Mouse (Mus musculus) MEL (cell line): Measurements from ENCODE around the gene Pcnx3. TPM values are rescaled to one million over a fixed set of nuclear protein-coding genes. Genes with fewer than 3 reads are reported as not detected.

Source experiments
- DNase-seq: peaks from one replicate; pipeline ENCODE4 v3.0.0; 2011; ENCODE audit warnings: low read depth, low spot score
- H3K27ac ChIP-seq: 2 replicates; pipeline ENCODE4 v1.5.1; 2012; ENCODE audit warnings: low read depth, mild to moderate bottlenecking, control low read depth, low read length, moderate library complexity; ENCODE audit not compliant: control insufficient read depth
- H3K27me3 ChIP-seq, 2 experiments: fragments of 150-350 bp in 1 of 2; sonication (generic) in 1 of 2; 2 replicates each; pipeline ENCODE4 v1.6.1; 2012; ENCODE audit warnings: low read length in 2 of 2, mild to moderate bottlenecking in 2 of 2, improper control_type of control experiment in 1 of 2, moderate library complexity in 1 of 2; ENCODE audit not compliant: insufficient read depth in 2 of 2, control insufficient read depth in 1 of 2
- H3K36me3 ChIP-seq, 2 experiments: 2 replicates each; pipeline ENCODE4 v1.6.1; 2012 to 2014; ENCODE audit warnings: low read length in 2 of 2, improper control_type of control experiment in 1 of 2, inconsistent platforms in 1 of 2, mild to moderate bottlenecking in 1 of 2; ENCODE audit not compliant: insufficient read depth in 2 of 2, control insufficient read depth in 1 of 2
- H3K4me1 ChIP-seq, 2 experiments: fragments of 150-350 bp in 1 of 2; sonication (generic) in 1 of 2; 2 replicates each; pipeline ENCODE4 v1.6.1; 2012; ENCODE audit warnings: low read length in 2 of 2, improper control_type of control experiment in 1 of 2, mild to moderate bottlenecking in 1 of 2; ENCODE audit not compliant: insufficient read depth in 2 of 2, control insufficient read depth in 1 of 2
- H3K4me3 ChIP-seq, 2 experiments: fragments of 150-350 bp in 1 of 2; sonication (generic) in 1 of 2; 2 replicates each; pipeline ENCODE4 v1.5.1; 2012; ENCODE audit warnings: low read depth in 2 of 2, low read length in 2 of 2, mild to moderate bottlenecking in 2 of 2, moderate library complexity in 2 of 2, control low read depth in 1 of 2, improper control_type of control experiment in 1 of 2; ENCODE audit not compliant: control insufficient read depth in 1 of 2, insufficient read depth in 1 of 2
- H3K79me2 ChIP-seq: 2 replicates; pipeline ENCODE4 v1.6.1; 2012; ENCODE audit warnings: mild to moderate bottlenecking, low read length, moderate library complexity; ENCODE audit not compliant: control insufficient read depth, poor library complexity, insufficient read depth
- H3K9ac ChIP-seq: 2 replicates; pipeline ENCODE4 v1.6.1; 2012; ENCODE audit warnings: low read depth, mild to moderate bottlenecking, control low read depth, low read length, moderate library complexity; ENCODE audit not compliant: control insufficient read depth, poor library complexity, severe bottlenecking
- H3K9me3 ChIP-seq: fragments of 150-350 bp; sonication (generic); replicated peaks from 2 replicates; pipeline ENCODE4 v1.6.1; 2012; ENCODE audit warnings: mild to moderate bottlenecking, low read length, improper control_type of control experiment, moderate library complexity; ENCODE audit not compliant: insufficient read depth
- CHD1 ChIP-seq: IDR thresholded peaks from 2 replicates; pipeline ENCODE4 v1.6.1; 2012; ENCODE audit warnings: low read depth, mild to moderate bottlenecking, inconsistent platforms, low read length, improper control_type of control experiment
- CHD2 ChIP-seq: IDR thresholded peaks from 2 replicates; pipeline ENCODE4 v1.6.1; 2011; ENCODE audit warnings: low read length, improper control_type of control experiment
- E2F4 ChIP-seq: IDR thresholded peaks from 2 replicates; pipeline ENCODE4 v1.6.1; 2011; ENCODE audit warnings: low read depth, low read length, improper control_type of control experiment, borderline replicate concordance
- ETS1 ChIP-seq: IDR thresholded peaks from 2 replicates; pipeline ENCODE4 v1.6.1; 2012; ENCODE audit warnings: low read depth, mild to moderate bottlenecking, inconsistent platforms, low read length, improper control_type of control experiment, moderate library complexity
- GATA1 ChIP-seq: IDR thresholded peaks from 2 replicates; pipeline ENCODE4 v1.6.1; 2011; ENCODE audit warnings: low read depth, low read length, improper control_type of control experiment
- HCFC1 ChIP-seq: IDR thresholded peaks from 2 replicates; pipeline ENCODE4 v1.6.1; 2012; ENCODE audit warnings: low read depth, mild to moderate bottlenecking, inconsistent platforms, low read length, improper control_type of control experiment, moderate library complexity
- JUND ChIP-seq: IDR thresholded peaks from 2 replicates; pipeline ENCODE4 v1.6.1; 2011; ENCODE audit warnings: low read depth, mild to moderate bottlenecking, improper control_type of control experiment, low read length
- MAX ChIP-seq: IDR thresholded peaks from 2 replicates; pipeline ENCODE4 v1.6.1; 2011; ENCODE audit warnings: low read length, improper control_type of control experiment
- MYB ChIP-seq: IDR thresholded peaks from 2 replicates; pipeline ENCODE4 v1.6.1; 2011; ENCODE audit warnings: mild to moderate bottlenecking, low read depth, low read length, improper control_type of control experiment
- NELFE ChIP-seq: IDR thresholded peaks from 2 replicates; pipeline ENCODE4 v1.6.1; 2011; ENCODE audit warnings: low read depth, low read length, improper control_type of control experiment
- NRF1 ChIP-seq: IDR thresholded peaks from 2 replicates; pipeline ENCODE4 v1.6.1; 2014; ENCODE audit warnings: low read depth, mild to moderate bottlenecking, inconsistent platforms, low read length, improper control_type of control experiment, moderate library complexity; ENCODE audit not compliant: poor library complexity, insufficient read depth, severe bottlenecking
- POLR2A ChIP-seq, 2 experiments: IDR thresholded peaks; 2 replicates each; pipeline ENCODE4 v1.6.1; 2011 to 2012; ENCODE audit warnings: low read length in 2 of 2, mild to moderate bottlenecking in 2 of 2, control low read depth in 1 of 2, improper control_type of control experiment in 1 of 2, low read depth in 1 of 2, moderate library complexity in 1 of 2; ENCODE audit not compliant: control insufficient read depth in 1 of 2, insufficient read depth in 1 of 2, poor library complexity in 1 of 2
- POLR2AphosphoS2 ChIP-seq: IDR thresholded peaks from 2 replicates; pipeline ENCODE4 v1.6.1; 2011; ENCODE audit warnings: low read length, improper control_type of control experiment
- POLR2AphosphoS5 ChIP-seq: IDR thresholded peaks from 2 replicates; pipeline ENCODE4 v1.6.1; 2012; ENCODE audit warnings: low read depth, borderline replicate concordance, mild to moderate bottlenecking, inconsistent platforms, low read length, moderate library complexity, mixed read lengths
- RCOR1 ChIP-seq: IDR thresholded peaks from 2 replicates; pipeline ENCODE4 v1.6.1; 2012; ENCODE audit warnings: low read depth, mild to moderate bottlenecking, inconsistent platforms, low read length, improper control_type of control experiment
- SIN3A ChIP-seq: IDR thresholded peaks from 2 replicates; pipeline ENCODE4 v1.6.1; 2012; ENCODE audit warnings: low read length, improper control_type of control experiment, inconsistent platforms
- SMC3 ChIP-seq: IDR thresholded peaks from 2 replicates; pipeline ENCODE4 v1.6.1; 2011; ENCODE audit warnings: low read depth, low read length, improper control_type of control experiment
- TAL1 ChIP-seq: IDR thresholded peaks from 2 replicates; pipeline ENCODE4 v1.6.1; 2012; ENCODE audit warnings: mild to moderate bottlenecking, inconsistent platforms, low read length, moderate library complexity, mixed read lengths
- TBP ChIP-seq: IDR thresholded peaks from 2 replicates; pipeline ENCODE4 v1.8.0; 2011; ENCODE audit warnings: low read depth, low read length, improper control_type of control experiment
- UBTF ChIP-seq: IDR thresholded peaks from 2 replicates; pipeline ENCODE4 v1.6.1; 2012; ENCODE audit warnings: low read depth, mild to moderate bottlenecking, inconsistent platforms, low read length, improper control_type of control experiment, moderate library complexity, borderline replicate concordance; ENCODE audit not compliant: insufficient read depth
- USF1 ChIP-seq: IDR thresholded peaks from 2 replicates; pipeline ENCODE4 v1.6.1; 2014; ENCODE audit warnings: low read depth, mild to moderate bottlenecking, inconsistent platforms, low read length, improper control_type of control experiment, moderate library complexity
- polyA plus RNA-seq, 2 experiments: library from polyadenylated mRNA; stranded (reverse) in 1 of 2; unstranded in 1 of 2; fragments of >175 nt in 1 of 2; fragments of >200 nt in 1 of 2; gene quantifications; 2 replicates each; pipeline versions ENCODE4 v1.2.1 to v1.2.4; 2012; ENCODE audit warnings: low replicate concordance in 2 of 2, low read depth in 1 of 2; ENCODE audit not compliant: insufficient read length in 2 of 2, insufficient read depth in 1 of 2, missing spikeins in 1 of 2
- total RNA-seq: library from RNA; depleted of rRNA; stranded (reverse); fragments of 300-350 nt; gene quantifications from 2 replicates; pipeline ENCODE4 v1.2.3, GENCODE M21; 2012

Gene Pcnx3
- total and polyA plus RNA-seq, 3 experiments = 25.3 to 76.4 TPM; not detected in 1

GRCm38 (mm10) chr19:5713255-5713654, 24.5 kb upstream of the Pcnx3 start:
- TF ChIP-seq POLR2A (IDR thresholded peaks at IDR 0.05; ENCODE audit: control insufficient read depth in 1 of 2, insufficient read depth in 1 of 2, low read depth in 1 of 2, low read length in 2 of 2, poor library complexity in 1 of 2) = no peak
- no peak for TF ChIP-seq POLR2AphosphoS2
- no peak for TF ChIP-seq SMC3
- TF ChIP-seq HCFC1 = no peak
- TF ChIP-seq CHD1 = no peak
- no peak for TF ChIP-seq E2F4
- TF ChIP-seq ETS1 = no peak
- TF ChIP-seq CHD2 = no peak
- TF ChIP-seq GATA1 = no peak
- TF ChIP-seq NRF1 = no peak
- TF ChIP-seq NELFE = no peak
- TF ChIP-seq POLR2AphosphoS5 = no peak
- no peak for TF ChIP-seq UBTF
- no peak for TF ChIP-seq TBP
- TF ChIP-seq RCOR1 = no peak
- no peak for TF ChIP-seq MAX
- TF ChIP-seq JUND = no peak
- no peak for TF ChIP-seq USF1
- TF ChIP-seq MYB = no peak
- Histone ChIP-seq H3K9ac (no peak overlapping the region), H3K79me2 (peaks cover 3% of the 10 kb centered on the region; the same call in 1 of the 2 replicates), H3K27ac (no peak overlapping the region), H3K4me1 (peaks cover 0 to 4% of the 10 kb centered on the region in 2 experiments; a peak in 1 of 4 replicates), H3K27me3 (no peaks in the 10 kb centered on the region), H3K4me3 (no peak overlapping the region), H3K9me3 (no peaks in the 10 kb centered on the region), H3K36me3 (peaks cover 0 to 6% of the 10 kb centered on the region in 2 experiments)
- DNase-seq = no peak

- no peak for DNase-seq
- H3K9me3 ChIP-seq = no peaks in the 10 kb centered on the region
- peaks cover 0 to 4% of the 10 kb centered on the region in 2 experiments; a peak in 1 of 4 replicates for H3K4me1 ChIP-seq
- no peak for TF ChIP-seq NRF1
- TF ChIP-seq SIN3A = no peak
- no peak for TF ChIP-seq SMC3
- no peak for TF ChIP-seq TAL1
- no peak for TF ChIP-seq POLR2A (IDR thresholded peaks at IDR 0.05; ENCODE audit: control insufficient read depth in 1 of 2, insufficient read depth in 1 of 2, low read depth in 1 of 2, low read length in 2 of 2, poor library complexity in 1 of 2)
- H3K27ac ChIP-seq = no peak overlapping the region
- H3K79me2 ChIP-seq = peaks cover 3% of the 10 kb centered on the region; the same call in 1 of the 2 replicates
- no peaks in the 10 kb centered on the region for H3K27me3 ChIP-seq
- peaks cover 0 to 6% of the 10 kb centered on the region in 2 experiments for H3K36me3 ChIP-seq
- no peak overlapping the region for H3K4me3 ChIP-seq
- no peak overlapping the region for H3K9ac ChIP-seq
These were observed 23.3 kb upstream of the Pcnx3 start for GRCm38 (mm10) chr19:5711907-5712460.
